Mouse (Mus musculus) gastrocnemius, postnatal 10 days (tissue): Measurements from ENCODE around the gene Cntnap4. TPM values are rescaled to one million over a fixed set of nuclear protein-coding genes. Genes with fewer than 3 reads are reported as not detected.

Experiments
- DNase-seq: peaks from one replicate; pipeline ENCODE4 v3.0.0; 2021; ENCODE audit warnings: mixed read lengths
- long read RNA-seq, 2 experiments: library from polyadenylated mRNA; stranded (forward); transcript quantifications; one replicate each; pipeline ENCODE4 v2.0.0; 2021
- total RNA-seq, 2 experiments: library from RNA; stranded (reverse); gene quantifications; 2 replicates each; pipeline ENCODE4 v1.2.3; 2021

Gene Cntnap4
- total RNA-seq = under 1 TPM; 0.18 to 0.23 TPM
- long read RNA-seq, experiment 1, partial matches to known transcripts = 0 of 1 reads
- long read RNA-seq, experiment 1, other reads (novel, unspliced or antisense) = 1 of 1 reads
- long read RNA-seq, experiment 2 = 0 reads

DNA sequence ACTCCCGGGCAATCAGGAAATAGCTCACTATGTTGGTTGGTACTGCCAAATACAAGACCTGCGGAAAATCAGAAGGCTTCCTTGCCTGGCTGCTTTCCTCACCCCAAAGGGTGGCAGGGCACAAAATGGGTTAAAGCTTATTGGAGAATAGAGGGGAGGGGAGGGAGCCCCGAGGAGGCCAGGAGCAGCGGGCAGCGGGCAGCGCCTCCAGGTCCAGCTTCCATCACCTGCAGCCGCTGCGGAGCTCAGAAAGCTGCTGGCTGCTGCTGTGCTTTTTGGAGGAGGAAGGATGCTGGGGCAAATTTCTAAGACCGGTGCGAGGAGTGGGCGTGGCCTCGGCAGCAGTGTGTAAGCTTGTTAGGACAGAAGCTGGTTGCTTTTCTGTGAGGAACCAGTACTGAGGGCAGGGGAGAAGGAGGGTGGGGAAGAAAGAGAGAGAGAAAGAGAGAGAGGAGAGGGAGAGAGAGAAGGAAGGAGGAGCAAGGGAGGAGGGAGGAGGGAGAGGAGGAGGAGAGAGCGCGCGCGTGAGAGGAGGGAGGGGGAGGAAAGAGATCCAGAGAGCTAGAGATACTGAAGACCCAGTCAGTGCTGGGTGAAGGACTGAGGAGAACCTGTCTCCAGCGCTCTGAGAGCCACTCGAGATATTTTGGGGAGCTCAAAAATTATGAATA is at the start of gene Cntnap4:
Gene Cntnap4, plus strand, starts transcription at position 573 of the 671 bp plus-strand sequence.
- DNase-seq = no peak

DNA sequence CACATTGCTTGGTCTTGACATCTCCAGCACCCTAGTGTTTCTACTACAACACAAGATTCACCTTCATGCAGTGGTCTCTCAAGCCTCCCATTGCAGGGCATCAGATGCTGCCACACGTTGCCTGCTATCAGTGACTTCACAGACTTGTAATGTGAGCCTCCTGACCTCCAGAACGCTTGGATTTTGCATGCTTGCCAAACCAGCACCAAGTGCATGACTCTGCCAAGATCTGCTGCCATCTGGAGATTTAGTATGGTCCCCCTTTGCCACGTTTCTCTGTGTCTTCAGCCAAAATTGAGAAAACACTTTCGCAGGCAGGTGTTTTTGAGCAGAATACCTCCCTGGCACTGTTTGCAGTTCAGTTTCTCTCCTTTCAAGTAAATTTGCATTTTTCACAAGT is 12.5 kb upstream of the Cntnap4 start:
- DNase-seq = no peak

DNA sequence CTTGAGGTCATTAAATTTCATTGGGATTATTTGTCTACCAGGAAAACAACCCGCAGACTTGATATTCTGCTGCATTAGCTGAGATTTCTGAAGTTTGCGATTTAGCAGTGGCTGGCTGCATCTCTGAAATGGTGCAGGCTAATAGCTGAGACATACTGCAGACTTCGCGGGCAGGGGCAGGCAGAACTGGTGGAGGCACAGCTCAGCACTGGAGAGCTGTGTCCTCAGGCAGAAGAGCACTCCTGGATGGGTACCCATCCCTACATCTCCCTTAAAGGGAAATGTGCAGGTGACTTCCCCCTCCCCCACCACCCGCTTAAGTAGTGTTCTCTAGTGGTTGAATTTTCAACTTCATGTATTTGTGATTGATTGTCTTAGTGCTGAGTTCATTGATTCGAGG is 698 bp downstream of the Cntnap4 start:
- no peak for DNase-seq

DNA sequence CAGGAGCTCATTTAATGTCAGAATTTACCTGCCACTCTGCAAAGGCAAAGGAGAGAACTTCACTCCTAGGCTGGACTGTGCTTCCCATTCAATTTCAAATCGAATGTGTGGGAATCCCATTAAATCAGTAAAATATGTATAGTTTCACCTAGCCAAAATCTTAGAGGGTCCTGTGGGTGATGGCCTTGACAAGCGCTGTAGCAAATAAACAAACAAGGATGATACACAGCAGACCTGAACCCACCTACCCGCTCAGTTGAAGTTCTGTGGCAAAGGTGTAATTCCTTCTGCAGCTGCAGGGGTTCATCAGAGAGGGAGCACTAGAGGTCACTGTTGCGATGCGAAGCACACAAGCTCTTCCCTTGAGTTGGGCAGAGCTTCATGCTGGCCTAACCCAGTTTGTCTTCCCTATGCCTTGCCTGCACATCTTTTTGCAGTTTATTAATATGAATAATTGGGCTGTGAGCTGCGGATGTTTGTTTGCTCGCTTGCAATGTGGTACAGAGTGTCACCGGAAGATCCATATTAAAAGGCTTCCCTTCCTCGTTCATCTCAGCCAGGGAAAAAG is 1.6 kb downstream of the Cntnap4 start:
- peak; percentile 19 for DNase-seq

DNA sequence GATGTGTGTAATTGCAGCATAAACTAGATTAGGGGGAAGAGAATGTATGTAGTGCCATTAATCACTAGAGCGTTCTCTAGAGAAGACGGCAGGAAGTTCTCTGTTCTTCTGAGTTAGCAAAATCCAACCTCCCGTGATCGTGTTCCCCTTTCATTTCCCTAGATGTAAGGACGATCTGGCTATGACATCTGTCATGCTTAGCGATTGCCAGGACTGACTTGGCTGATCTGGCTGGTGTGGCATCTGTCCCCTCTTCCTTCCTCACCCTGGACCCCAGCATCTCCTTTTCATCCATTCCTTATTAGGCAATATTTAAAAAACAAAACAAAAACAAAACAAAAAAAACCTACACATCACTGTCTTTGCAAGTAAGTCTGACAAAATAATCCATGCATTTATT is 11.6 kb downstream of the Cntnap4 start:
- no peak for DNase-seq

DNA sequence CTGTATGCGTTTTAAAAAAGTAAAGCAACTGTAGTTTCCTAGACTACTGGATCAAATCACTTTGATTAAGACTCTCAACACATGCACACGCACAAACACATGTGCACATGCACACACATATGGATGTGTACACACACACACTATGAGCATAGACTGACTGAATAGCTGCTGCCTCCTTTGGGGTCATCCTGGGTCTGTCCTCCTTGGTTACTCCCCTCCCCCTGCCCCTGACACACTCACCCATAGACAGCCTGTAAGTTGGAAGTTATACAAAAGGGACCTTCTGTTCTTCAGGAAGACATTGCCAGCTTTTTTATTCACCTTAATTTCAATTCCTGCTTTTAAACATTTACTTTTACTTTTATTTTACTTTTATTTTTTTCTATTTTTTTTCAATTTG is 13.6 kb downstream of the Cntnap4 start:
- DNase-seq = no peak

DNA sequence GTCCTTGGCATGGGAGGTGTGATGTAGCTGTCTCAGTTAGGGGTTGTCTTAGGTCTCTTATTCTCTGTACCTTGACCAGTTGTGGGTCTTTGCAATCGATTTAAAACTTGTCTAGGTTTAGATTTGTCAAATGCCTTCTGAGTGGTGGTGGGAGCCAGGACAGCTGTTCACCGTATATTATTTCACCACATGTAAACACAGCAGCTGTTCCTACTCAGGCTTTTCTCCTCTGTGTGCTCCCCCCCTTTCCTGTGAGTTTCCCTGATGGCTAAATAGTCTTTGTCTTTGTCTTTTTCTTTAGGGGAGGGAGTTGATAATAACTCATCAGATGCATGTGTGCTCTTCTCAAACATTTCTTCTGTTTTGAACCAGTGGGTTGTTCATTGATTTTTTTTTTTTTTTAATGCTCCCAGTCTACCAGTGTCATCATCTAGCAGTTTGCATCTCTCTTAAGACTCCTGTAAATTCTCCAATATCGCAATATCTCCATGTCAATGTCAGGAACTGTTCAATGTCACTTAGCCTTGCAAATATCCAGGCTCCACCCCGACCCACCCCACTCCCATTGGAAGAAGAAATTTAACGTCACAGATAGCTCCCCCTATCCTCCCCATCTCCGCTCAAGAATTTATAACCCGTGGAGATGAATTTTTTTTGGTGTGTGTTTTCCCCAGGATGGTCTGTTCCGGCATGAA is 18.7 kb downstream of the Cntnap4 start:
- no peak for DNase-seq

DNA sequence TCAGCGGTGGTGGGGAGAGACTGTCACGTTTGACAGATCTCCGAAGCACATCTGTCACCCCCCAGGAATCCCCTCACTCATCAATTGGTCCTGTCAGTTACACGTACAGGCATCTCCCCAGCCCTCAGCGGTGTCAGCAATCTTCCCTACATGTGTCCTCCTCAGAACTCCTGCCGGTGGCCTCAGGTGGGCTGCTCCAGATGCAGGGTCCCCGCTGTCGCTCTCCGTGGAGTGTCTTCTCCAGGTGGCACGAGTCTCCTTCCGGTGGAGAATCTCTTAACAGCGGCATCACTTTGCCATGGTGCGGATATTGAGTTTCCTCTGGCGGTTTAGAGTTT is 19.2 kb downstream of the Cntnap4 start:
- DNase-seq = no peak

DNA sequence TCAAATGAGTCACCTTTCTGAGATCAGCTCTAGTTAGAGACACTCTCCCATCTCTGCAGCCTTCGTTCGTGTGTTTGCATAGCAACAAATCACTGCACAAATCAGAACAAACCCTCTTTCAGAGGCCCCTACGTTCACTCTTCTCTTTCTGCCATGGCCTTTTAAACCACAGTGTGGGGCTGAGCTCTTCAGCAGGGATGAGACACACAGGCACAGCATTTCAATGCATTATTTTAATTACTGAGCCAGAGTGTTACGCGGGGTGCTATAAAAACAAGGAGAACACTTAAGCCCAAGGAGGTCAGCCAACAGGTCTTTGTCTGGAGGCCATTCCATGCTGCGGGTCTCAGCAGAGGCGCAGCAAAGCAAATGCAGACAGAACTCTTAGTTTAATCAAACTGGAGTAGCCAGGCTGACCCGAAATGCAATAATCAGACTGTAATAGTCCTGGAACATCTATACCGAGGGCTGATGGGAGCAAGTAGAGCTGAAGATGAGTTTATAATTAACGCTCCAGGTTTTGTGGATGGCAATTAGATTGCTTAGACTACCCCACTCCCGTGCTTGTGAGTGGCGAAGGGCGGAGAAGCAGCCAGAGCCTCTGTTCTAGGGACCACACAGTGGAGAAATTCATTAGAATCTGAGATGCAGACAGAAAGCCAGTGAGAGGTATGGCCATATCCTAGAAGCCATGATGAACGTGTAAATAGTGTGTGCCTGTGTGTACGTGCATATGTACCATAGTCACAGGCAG is 26.4 kb downstream of the Cntnap4 start:
- DNase-seq = no peak

DNA sequence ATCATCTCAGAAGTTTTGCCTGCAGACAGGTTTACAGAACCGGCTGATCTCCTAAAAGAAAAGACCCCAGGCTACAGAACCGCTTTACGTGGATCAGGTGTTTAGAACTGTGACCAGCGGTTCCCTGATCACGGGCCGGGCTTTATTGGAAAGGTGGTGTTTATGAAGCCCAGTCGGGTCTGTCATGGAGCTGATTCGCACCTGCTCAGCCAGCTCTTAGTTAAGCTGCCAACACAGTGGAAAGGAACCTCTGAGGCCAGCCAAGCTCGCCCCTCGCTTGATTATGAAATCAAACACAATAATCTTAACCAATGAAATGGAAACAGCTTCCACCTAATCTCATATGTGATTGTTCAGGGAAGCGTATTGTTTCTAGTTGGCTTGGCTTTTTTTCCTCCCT is 30.1 kb downstream of the Cntnap4 start:
- DNase-seq = no peak

DNA sequence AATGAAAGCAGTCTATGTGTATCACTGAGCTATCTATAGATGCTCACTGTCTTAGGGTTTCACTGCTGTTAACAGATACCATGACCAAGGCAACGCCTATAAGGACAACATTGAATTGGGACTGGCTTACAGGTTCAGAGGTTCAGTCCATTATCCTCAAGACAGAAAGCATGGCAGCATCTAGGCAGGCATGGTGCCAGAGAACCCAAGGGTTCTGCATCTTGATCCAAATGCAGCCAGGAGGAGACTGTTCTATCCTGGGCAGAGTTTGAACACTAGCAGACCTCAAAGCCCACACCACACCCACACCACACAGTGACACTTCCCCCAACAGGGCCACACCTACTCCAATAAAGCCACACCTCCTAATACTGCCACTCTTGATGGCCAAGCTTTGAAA is 31.3 kb downstream of the Cntnap4 start:
- DNase-seq = no peak

DNA sequence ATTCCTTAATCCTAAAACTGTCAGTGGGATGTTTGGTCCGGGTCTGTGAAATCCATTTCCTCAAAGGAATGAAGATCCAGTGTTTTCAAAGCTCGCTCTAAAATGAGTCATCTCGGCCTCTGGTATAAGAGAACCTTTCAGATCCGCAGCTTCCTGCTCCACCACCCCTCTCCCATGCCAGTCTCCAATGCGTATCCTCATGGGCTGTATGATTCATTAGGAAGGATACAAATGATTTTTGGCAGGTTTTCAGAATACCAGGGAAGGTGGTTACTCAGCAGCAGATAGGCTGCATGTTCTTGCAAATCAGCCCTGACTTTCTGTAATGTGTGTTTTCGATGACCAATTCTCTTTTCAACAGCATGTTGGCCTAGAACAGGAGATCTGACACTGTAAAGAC is 40.3 kb downstream of the Cntnap4 start:
- DNase-seq = no peak

DNA sequence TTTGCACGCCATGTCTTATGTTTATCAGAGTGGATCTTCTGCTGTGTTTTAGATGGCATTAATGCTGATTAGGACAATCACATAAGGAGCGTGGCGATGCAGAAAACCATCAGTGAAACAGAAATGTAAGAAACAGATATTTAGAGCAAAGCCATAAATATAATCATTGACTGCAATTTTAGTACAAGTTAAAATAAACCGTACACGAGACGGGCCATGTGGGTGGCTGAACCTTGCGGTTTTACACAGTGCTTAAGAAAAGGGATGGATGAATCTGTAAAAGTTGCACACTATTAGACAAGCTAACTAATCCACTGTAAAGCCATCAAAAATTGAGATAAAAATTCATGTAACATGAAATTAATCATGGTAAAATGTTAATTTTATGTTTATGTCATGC is 58.9 kb downstream of the Cntnap4 start:
- no peak for DNase-seq

DNA sequence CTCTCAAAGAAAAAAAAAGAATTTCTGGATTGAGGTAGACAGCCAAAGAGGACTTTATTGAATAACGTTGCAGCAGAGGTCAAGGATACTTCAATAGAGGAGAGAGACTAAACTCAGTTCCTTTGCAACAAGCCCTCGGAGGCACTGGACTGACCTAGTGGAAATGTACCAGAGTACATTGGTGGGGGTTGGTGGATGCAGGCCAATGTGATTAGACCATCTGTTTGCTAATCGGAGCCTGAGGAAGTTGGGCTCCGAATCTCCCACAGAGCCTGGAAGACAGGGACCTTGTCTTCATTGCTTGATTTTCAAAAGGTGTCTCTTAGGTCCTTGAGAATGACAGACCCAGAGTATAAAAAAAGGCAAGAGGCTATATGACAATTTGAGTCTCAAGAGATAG is 82.8 kb downstream of the Cntnap4 start:
- DNase-seq = no peak

DNA sequence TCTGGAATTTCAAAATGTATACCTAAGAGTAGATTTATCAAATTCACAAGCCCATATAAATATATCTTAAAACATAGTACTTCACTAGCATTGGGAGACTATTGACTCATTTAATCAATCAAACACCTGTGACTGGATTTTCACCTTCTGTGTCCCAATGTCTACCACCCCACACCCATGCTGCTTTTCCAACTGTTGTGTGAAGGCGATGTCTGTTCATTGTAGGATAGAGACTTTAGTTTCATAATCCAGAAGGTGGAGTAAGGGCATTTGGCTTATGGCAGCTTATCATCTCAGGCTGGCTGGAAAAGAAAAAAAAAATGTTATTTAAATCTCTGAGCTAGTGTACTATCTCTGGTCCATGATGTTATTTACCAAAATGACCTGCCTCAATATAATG is 83.4 kb downstream of the Cntnap4 start:
- DNase-seq = no peak

DNA sequence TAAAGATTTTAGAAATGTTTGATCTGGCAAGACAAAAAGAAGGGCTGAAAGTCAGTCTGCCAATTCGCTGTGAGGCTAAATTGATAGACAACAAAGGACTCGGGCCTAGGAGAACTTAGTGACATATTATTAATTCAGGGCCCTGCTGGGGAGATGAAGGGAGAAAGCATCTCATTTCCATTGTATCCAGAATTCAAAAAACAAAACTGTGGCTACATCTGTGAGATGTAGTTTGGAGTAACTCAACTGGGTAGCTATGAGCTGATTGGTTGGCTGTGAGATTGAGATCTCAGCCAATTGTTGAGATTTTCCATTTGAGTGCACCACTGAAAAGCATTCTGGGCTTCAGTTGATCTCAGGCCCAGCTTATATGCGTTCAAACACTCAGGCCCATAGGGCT is 84.2 kb downstream of the Cntnap4 start:
- no peak for DNase-seq

DNA sequence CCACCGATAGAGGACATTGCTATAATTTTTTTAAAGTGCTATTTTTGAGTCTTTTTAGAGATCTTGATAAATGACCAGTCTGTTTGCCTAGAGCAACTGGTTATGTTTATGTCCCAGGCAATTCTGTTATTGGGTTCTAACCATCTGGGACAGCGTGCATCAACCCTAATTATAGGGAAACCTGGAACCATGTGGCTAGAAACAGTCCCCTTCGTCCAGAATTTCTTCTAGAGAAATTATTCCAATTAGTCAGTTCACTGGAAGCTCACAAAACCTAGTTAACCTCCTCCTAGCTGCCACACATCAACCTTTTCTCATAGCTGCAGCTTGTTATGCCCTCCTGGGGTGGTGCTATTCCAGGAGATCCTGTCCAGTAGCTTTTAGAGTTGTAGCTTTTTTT is 94.2 kb downstream of the Cntnap4 start:
- no peak for DNase-seq

DNA sequence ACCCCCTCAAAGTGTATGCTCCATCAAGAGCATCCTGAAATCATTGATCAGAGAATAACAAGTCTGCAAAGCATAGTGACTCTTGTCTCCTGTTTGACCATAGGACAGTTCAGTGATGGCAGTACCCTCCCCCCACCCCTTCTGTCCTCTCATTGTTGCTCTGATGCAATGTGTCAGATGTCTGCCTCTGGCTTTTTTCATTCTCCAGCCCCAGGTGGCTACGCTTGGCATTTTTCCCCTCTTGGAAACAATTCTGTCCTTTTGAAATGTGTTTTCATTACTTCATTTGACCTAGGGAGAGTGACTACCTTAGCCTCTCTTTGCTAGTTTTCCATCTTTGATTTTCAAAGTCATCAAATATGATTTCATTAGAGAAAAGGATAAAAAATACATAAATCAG is 104.8 kb downstream of the Cntnap4 start:
- no peak for DNase-seq

DNA sequence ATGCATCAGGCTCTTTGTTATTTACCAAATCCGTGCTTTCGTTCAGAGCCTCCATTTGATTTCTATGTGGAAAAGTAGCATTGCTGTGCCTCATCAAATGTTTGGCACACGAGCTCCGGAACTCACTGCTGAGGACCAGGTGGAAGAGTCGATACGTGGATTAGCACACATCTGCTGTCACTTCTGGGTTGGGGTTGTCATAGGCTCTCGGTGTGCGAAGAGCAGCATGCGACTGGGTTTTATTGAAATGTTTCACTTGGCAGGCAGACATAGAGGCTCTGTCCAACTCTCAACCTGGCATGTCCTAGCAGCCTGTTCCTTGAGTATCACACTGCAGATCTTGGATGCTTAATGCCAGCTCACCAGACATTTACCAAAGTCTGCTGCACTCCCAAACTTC is 111.9 kb downstream of the Cntnap4 start:
- DNase-seq = no peak

DNA sequence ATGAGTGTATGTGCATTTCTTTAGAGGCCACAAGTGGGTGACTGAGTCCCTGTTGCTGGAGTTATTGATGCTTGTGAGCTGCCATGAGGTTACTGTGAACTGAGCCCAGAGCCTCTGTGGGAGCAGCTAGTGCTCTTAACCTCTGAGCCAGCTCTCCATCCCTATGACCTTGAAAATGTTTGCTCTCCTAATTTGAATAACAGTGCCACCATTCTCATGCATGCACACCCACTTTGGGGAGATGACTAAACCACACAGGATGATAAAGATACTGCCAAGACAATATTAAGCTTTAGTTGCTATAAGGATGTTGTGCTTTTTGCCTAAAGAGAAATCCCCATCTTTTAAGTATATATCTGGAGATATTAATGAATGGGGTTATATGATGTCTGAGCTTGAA is 125.9 kb downstream of the Cntnap4 start:
- no peak for DNase-seq

DNA sequence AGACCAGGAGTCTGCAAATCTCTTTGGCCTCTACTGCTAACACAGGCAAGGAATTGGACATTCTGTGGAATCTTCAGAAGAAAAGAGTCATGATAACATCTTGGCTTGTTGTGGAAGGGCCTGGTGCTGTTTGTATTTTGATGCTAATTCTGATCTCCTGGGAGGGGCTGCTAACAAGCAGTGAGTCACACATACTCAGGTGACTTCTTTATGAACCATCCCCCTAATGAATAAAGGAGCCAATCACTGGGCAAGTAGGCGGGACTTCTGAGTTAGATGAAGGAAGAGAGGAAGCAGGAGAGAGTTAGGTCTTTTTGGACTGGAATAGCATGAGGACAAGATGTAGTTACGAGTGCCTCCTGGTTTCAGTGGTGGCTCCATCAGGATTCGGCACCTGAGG is 128.3 kb downstream of the Cntnap4 start:
- DNase-seq = no peak

DNA sequence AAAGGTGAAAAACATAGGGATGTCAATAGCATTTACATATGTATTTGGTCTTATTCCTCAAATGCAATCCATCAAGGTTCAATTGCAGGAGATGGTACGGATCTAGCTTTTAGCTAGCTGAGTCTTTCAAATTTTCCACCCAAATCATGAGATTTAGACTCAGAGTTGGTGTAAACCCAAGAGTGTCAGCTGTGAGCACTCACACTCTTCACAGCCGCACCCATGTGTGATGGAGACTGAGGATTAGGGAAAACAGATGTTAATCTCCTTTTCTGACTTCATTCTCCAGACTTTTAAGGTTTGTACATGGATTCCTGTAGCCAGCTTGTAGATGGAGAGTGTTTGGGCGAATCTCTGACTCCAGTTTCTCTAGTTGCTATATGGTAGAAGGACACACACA is 147.1 kb downstream of the Cntnap4 start:
- DNase-seq = no peak

DNA sequence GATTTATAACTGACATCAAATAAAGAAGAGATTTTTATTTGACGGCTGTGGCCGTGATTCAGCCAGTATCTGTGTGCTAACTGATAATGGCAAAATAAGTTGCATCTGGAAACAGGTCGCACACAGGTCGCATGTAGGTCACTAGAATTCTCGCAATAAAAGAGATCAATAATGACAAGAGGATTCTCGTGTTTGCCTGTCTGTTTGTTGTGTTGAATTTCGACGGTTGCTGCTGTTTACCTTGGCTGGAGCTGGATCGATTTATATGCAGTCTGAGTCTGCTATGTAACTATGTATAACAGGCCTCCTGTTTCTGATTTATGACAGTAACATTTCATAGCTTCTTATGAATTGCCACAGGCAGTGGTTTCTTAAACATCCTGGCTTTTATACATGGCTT is 155.1 kb downstream of the Cntnap4 start:
- no peak for DNase-seq
